Mouse (Mus musculus) layer of hippocampus, postnatal 14 days (tissue): Measurements from ENCODE around the gene Dhx57. TPM values are rescaled to one million over a fixed set of nuclear protein-coding genes. Genes with fewer than 3 reads are reported as not detected.

Source experiments
- DNase-seq, 2 experiments: peaks; one replicate each; pipeline ENCODE4 v3.0.0; 2021 to 2022; ENCODE audit warnings: low spot score in 2 of 2, mixed read lengths in 1 of 2
- total RNA-seq, 2 experiments: library from RNA; stranded (reverse); gene quantifications; 2 replicates each; pipeline ENCODE4 v1.2.3; 2021

The Dhx57 gene
- total RNA-seq, 2 experiments from 2014 or later, result 38.2 to 41.7 TPM

- no peak for DNase-seq
Observed at GRCm38 (mm10) chr17:80205657-80206056, 84.6 kb downstream of the Dhx57 start.

GRCm38 (mm10) chr17:80199160-80199778 lies 91.0 kb downstream of the Dhx57 start:
- no peak for DNase-seq

- DNase-seq, result peak in 1 of 2 experiments; percentile 46
Observed at GRCm38 (mm10) chr17:80193075-80193474, 97.2 kb downstream of the Dhx57 start.

Other genes with a start within 250 kb of the Dhx57 start
- 10 to 100 TPM; 59.5 to 65.4 TPM for gene Hnrnpll, start 228.1 kb downstream of the Dhx57 start, total RNA-seq
- gene Galm, start 163.0 kb downstream of the Dhx57 start, total RNA-seq, result 1 to 10 TPM; 4.0 to 5.0 TPM
- 100 to 1,000 TPM; 109 to 120 TPM for gene Srsf7, start 83.2 kb downstream of the Dhx57 start, total RNA-seq
- gene Ttc39d, start 83.0 kb downstream of the Dhx57 start, total RNA-seq, result under 1 TPM; 0.19 to 0.41 TPM
- 1 to 10 TPM; 3.9 to 4.7 TPM for gene Gemin6, start 66.0 kb downstream of the Dhx57 start, total RNA-seq
- 10 to 100 TPM; 17.2 to 19.0 TPM for gene Morn2, start 273 bp downstream of the Dhx57 start, total RNA-seq
- gene Arhgef33, start 16.9 kb upstream of the Dhx57 start, total RNA-seq, result 1 to 10 TPM; 1.7 to 2.4 TPM
- gene Gm10190, start 83.1 kb upstream of the Dhx57 start, total RNA-seq, result 1 to 10 TPM; 1.3 to 2.1 TPM
- gene Sos1, start 190.0 kb upstream of the Dhx57 start, total RNA-seq, result 10 to 100 TPM; 37.3 to 38.9 TPM